Mouse (Mus musculus) midbrain, postnatal 0 days (tissue): ENCODE data around the gene Grb2. TPM values are rescaled to one million over a fixed set of nuclear protein-coding genes. Genes with fewer than 3 reads are reported as not detected.
"Not testable (repeated sequence)": the region's sequence is repeated elsewhere in the genome, so short reads cannot be mapped to it uniquely, and the experiment has no call there.

Experiments used
- ATAC-seq: fragments of 200-750 bp; cut with Nextera tagmentation; 2 replicates; pipeline ENCODE4 v1.8.0; 2017; ENCODE audit warnings: moderate number of reproducible peaks, mild to moderate bottlenecking, moderate TSS enrichment, moderate library complexity; ENCODE audit not compliant: low FRiP score
- DNase-seq: peaks from one replicate; pipeline ENCODE4 v3.0.0-alpha.2; 2015; ENCODE audit warnings: low spot score
- H3K27ac ChIP-seq: fragments of 300-500 bp; sonication (generic); 2 replicates; pipeline ENCODE4 v1.5.1; 2014; ENCODE audit warnings: low read depth, mild to moderate bottlenecking, low read length, mixed read lengths
- H3K27me3 ChIP-seq: fragments of 300-500 bp; sonication (generic); 2 replicates; pipeline ENCODE4 v1.6.1; 2014; ENCODE audit warnings: low read length, control low read depth, mixed read lengths; ENCODE audit not compliant: insufficient read depth
- H3K36me3 ChIP-seq: fragments of 300-500 bp; sonication (generic); 2 replicates; pipeline ENCODE4 v1.6.1; 2014; ENCODE audit warnings: low read length, control low read depth, mixed read lengths; ENCODE audit not compliant: insufficient read depth
- H3K4me1 ChIP-seq: fragments of 300-500 bp; sonication (generic); 2 replicates; pipeline ENCODE4 v1.6.1; 2014; ENCODE audit warnings: mild to moderate bottlenecking, control low read depth, antibody characterized with exemption, low read length, mixed read lengths; ENCODE audit not compliant: insufficient read depth
- H3K4me2 ChIP-seq: fragments of 300-500 bp; sonication (generic); 2 replicates; pipeline ENCODE4 v1.6.1; 2014; ENCODE audit warnings: low read depth, mild to moderate bottlenecking, low read length, mixed read lengths; ENCODE audit not compliant: poor library complexity, severe bottlenecking
- H3K4me3 ChIP-seq: fragments of 300-500 bp; sonication (generic); 2 replicates; pipeline ENCODE4 v1.5.1; 2014; ENCODE audit warnings: low read depth, mild to moderate bottlenecking, low read length, moderate library complexity
- H3K9ac ChIP-seq: fragments of 300-500 bp; sonication (generic); replicated peaks from 2 replicates; pipeline ENCODE4 v1.6.1; 2014; ENCODE audit warnings: mild to moderate bottlenecking, low read length, moderate library complexity, mixed read lengths; ENCODE audit not compliant: poor library complexity, severe bottlenecking
- H3K9me3 ChIP-seq: fragments of 300-500 bp; sonication (generic); 2 replicates; pipeline ENCODE4 v1.6.1; 2016; ENCODE audit warnings: low read length, control low read depth
- CTCF ChIP-seq: IDR thresholded peaks from 2 replicates; pipeline ENCODE4 v1.5.1; 2016; ENCODE audit warnings: antibody characterized with exemption, mild to moderate bottlenecking
- WGBS: fragments of 180-500 bp; shearing (Covaris S2); extraction: QIAGEN DNeasy Blood & Tissue Kit; methylation state at CpG from one replicate; pipeline ENCODE4 v1.1.7; 2014; 5-methylcytosine and 5-hydroxymethylcytosine counted together
- polyA plus RNA-seq: library from polyadenylated mRNA; unstranded; fragments of >200 nt; fragmentation: Nextera tagmentation; extraction: Ambion mirVana; gene quantifications from 2 replicates; pipeline ENCODE4 v1.2.1, GENCODE M21; 2015
- total RNA-seq: library from RNA; depleted of rRNA; stranded (reverse); fragments of >200 nt; gene quantifications from 2 replicates; pipeline ENCODE4 v1.2.3, GENCODE M21; 2014

Grb2 gene
- total and polyA plus RNA-seq, 2 experiments from 2014 or later, result 85.8 to 158 TPM

DNA sequence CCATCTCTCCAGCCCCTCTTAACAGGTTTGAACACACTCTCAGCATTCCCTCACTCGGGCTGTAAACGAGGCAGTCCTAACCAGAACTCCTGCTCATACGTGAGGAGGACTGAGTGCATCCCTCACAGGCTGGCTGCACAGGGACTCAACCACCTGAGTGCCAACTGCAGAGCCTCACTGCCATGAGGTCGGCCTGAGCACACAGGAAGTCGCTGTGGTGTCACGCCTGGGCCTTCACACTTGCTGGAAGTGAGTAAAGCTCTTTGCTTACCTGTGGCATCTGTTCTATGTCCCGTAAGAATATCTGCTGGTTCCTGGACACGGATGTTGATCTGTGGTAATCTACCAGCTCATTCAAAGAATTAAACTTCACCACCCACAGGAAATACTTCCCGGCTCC lies 62.0 kb downstream of the Grb2 start:
- TF ChIP-seq CTCF, result no peak
- Histone ChIP-seq H3K27ac (no peak overlapping the region), H3K27me3 (no peaks in the 10 kb centered on the region), H3K4me2 (no peak overlapping the region), H3K4me3 (no peak overlapping the region), H3K36me3 (peaks cover 13% of the 10 kb centered on the region; the same call in 1 of the 2 replicates), H3K9ac (no peak overlapping the region), H3K4me1 (no peaks in the 10 kb centered on the region), H3K9me3 (no peaks in the 10 kb centered on the region)
- 94% methylated on average over 9 of the region's 9 CpGs for WGBS
- DNase-seq, result no peak
- no peak for ATAC-seq

DNA sequence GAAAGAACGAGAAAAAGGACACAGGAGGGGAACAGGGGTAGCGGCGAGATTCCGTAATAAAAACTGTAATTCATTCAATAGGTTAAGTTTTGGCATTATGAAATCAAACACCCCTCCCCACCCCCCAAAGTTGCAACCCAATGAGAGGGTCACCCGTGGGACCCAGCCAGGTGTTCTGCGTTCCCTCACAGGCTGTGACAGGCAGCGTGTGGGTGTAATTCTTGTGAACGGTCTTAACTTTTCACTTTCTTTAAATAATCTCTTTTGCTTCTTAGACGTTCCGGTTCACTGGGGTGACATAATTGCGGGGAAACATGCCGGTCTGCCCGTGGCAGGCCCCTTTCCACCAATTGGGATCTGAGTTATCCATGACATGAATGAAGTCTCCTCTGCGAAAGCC lies 62.9 kb downstream of the Grb2 start:
- not testable (repeated sequence) for H3K4me3 ChIP-seq, H3K4me2 ChIP-seq, H3K27ac ChIP-seq, ATAC-seq, DNase-seq, H3K27me3 ChIP-seq, H3K4me1 ChIP-seq, H3K9ac ChIP-seq, H3K9me3 ChIP-seq
- H3K36me3 ChIP-seq, result peaks cover 13% of the 10 kb centered on the region; the same call in 1 of the 2 replicates
- WGBS, result 85% methylated on average over 14 of the region's 14 CpGs

DNA sequence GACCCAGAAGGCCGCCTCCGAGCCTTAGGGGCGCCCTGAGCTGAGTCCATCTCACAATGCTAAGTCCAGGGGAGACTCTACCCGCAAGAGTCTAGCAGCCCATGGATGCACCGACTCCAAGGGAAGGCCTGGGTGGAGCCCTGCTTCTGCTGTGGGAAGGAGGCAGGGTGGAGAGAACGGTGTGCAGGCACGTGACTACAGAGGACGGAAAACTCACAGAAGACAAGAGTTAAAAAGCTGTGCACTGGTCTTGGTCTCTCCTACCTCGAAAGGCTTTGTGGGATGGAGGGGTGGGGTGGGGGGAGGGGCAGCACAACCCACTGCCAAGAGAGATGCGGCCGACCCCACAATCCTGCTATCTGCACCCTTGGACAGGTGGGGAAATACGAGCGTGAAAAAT lies 64.1 kb downstream of the Grb2 start:
- H3K4me2 ChIP-seq, result no peak overlapping the region
- no peaks in the 10 kb centered on the region for H3K4me1 ChIP-seq
- DNase-seq (no peak), ATAC-seq (no peak)
- H3K27ac ChIP-seq, result no peak overlapping the region
- H3K4me3 ChIP-seq, result no peak overlapping the region
- H3K27me3 ChIP-seq, result no peaks in the 10 kb centered on the region
- no peak overlapping the region for H3K9ac ChIP-seq
- H3K36me3 ChIP-seq, result peaks cover 13% of the 10 kb centered on the region; the same call in 1 of the 2 replicates
- H3K9me3 ChIP-seq, result no peaks in the 10 kb centered on the region
- 93% methylated on average over 13 of the region's 13 CpGs for WGBS
- TF ChIP-seq CTCF, result no peak

DNA sequence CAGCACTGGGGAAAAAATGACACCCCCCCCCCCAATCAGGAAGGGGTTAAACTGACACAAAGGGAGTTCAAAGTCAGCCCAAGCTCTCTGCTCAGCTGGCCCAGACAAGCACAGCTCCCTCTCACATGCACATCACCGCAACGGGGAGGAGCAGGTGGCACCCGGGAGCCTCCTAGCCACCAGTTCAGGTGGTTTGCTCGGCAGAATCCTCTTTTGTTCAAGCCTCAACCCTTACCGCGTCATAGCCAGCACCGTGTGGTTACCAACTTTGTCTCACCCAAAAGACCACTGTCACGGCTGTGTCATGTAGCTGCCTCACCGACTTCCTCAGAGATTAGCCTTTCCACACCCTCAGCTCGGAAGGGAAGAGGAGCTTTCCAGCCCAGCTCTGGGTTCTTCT lies 65.1 kb downstream of the Grb2 start:
- no peak overlapping the region for H3K4me2 ChIP-seq
- no peaks in the 10 kb centered on the region for H3K4me1 ChIP-seq
- no peak for ATAC-seq
- TF ChIP-seq CTCF, result no peak
- H3K9me3 ChIP-seq, result no peaks in the 10 kb centered on the region
- H3K27ac ChIP-seq, result no peak overlapping the region
- no peak overlapping the region for H3K9ac ChIP-seq
- H3K36me3 ChIP-seq, result peaks cover 10% of the 10 kb centered on the region; the same call in 1 of the 2 replicates
- H3K4me3 ChIP-seq, result no peak overlapping the region
- H3K27me3 ChIP-seq, result no peaks in the 10 kb centered on the region
- DNase-seq, result no peak
- WGBS, result 80% methylated on average over 10 of the region's 10 CpGs

DNA sequence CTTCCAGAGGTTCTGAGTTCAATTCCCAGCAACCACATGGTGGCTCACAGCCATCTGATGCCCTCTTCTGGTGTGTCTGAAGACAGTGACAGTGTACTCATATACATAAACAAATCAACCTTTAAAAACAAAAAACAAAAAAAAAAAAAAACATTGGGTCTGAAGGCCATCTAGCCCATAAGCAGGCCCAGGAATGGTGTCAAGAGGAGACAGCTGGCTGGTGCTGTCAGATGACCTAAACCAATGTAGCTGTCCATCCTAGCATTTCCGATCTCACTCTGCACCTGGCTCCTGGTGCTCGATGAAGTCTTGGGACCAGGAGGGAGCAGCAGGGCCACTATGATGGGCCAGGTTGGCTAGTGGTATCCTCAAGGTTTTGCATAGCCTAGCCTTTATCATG lies 65.7 kb downstream of the Grb2 start:
- no peak overlapping the region for H3K4me3 ChIP-seq
- no peaks in the 10 kb centered on the region for H3K27me3 ChIP-seq
- H3K36me3 ChIP-seq, result peaks cover 10% of the 10 kb centered on the region; the same call in 1 of the 2 replicates
- no peaks in the 10 kb centered on the region for H3K4me1 ChIP-seq
- WGBS, result 98% methylated on average over 2 of the region's 2 CpGs
- no peak for DNase-seq
- H3K9ac ChIP-seq, result no peak overlapping the region
- H3K27ac ChIP-seq, result no peak overlapping the region
- H3K9me3 ChIP-seq, result no peaks in the 10 kb centered on the region
- no peak for TF ChIP-seq CTCF
- no peak for ATAC-seq
- H3K4me2 ChIP-seq, result no peak overlapping the region

DNA sequence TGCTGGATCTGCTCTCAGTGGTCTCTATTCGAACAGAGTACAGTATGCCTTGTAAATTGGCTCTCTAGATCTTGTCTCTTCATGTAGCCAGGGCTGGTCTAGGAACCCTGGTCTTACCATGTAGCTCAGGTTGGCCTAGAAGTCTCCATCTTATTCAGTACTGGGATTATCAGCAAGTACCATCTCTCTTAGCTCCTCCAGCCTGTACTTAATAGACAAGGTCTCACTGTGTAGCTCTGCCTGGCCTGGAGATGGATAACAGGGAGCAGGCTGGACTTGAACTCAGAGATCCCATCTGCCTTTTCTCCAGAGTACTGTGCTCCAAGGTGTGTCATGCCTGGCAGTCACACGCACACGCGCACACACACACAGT lies 66.7 kb downstream of the Grb2 start:
- no peak overlapping the region for H3K27ac ChIP-seq

More for the DNA sequence above, 66.7 kb downstream of the Grb2 start:
- Histone ChIP-seq H3K36me3 (peaks cover 10% of the 10 kb centered on the region; the same call in 1 of the 2 replicates), H3K9ac (no peak overlapping the region), H3K9me3 (no peaks in the 10 kb centered on the region), H3K4me2 (no peak overlapping the region), H3K27me3 (no peaks in the 10 kb centered on the region), H3K4me1 (no peaks in the 10 kb centered on the region), H3K4me3 (no peak overlapping the region)
- TF ChIP-seq CTCF, result no peak
- DNase-seq (no peak), ATAC-seq (no peak)
- WGBS, result 92% methylated on average over 4 of the region's 4 CpGs
